Mouse (Mus musculus) splenic B cell, adult 2 months (primary cell): ENCODE results near the gene Dnah17.

Source experiments
- DNase-seq: peaks from one replicate; pipeline ENCODE4 v3.0.0-alpha.2; 2011; ENCODE audit warnings: low read depth, low spot score
- H3K27me3 ChIP-seq: 2 replicates; pipeline ENCODE4 v1.6.1; 2012; ENCODE audit warnings: mild to moderate bottlenecking, low read length, moderate library complexity, mixed read lengths; ENCODE audit not compliant: control insufficient read depth, poor library complexity, insufficient read depth, severe bottlenecking
- H3K36me3 ChIP-seq: 2 replicates; pipeline ENCODE4 v1.6.1; 2012; ENCODE audit warnings: mild to moderate bottlenecking, low read length, moderate library complexity, mixed read lengths; ENCODE audit not compliant: control insufficient read depth, poor library complexity, insufficient read depth, severe bottlenecking

The Dnah17 gene

DNA sequence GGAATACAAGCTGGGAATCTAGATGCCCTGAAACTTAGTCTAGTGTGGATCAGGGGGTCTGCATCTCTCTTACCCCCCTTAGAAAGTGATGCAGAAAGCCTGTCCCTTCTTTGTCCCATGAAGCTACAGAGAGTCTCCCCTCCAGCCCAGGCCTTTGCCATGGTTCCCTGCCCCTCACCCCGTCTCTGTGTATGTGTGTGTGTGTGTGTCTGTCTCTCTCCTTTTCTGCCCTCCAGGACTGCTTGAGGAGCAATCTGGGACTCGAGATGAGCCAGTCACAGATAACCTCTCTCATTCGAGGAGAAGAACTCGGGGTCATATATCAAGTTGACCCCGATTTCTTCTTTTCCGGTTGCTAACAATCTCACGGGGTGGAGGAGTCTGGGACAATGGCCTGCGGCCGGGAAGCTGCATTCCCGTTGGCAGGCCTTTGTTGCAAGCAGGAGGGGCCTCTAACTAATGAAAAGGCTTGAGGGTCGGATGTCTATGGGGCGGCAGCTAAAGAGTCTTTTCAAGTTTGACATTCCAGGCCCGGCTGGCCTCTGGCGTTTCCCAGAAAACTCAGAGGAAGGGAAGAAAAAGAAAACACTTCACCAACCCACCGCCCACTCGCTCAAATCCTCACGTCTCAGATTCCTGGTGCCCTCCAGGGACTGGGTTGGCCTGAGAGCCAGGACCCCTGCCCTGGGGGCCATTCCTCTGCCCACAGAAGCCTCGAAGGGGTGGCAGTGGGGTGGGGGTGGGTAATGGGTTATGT lies 155.0 kb downstream of the Dnah17 start:
- no peak for DNase-seq
- no peaks in the 10 kb centered on the region for H3K27me3 ChIP-seq

DNA sequence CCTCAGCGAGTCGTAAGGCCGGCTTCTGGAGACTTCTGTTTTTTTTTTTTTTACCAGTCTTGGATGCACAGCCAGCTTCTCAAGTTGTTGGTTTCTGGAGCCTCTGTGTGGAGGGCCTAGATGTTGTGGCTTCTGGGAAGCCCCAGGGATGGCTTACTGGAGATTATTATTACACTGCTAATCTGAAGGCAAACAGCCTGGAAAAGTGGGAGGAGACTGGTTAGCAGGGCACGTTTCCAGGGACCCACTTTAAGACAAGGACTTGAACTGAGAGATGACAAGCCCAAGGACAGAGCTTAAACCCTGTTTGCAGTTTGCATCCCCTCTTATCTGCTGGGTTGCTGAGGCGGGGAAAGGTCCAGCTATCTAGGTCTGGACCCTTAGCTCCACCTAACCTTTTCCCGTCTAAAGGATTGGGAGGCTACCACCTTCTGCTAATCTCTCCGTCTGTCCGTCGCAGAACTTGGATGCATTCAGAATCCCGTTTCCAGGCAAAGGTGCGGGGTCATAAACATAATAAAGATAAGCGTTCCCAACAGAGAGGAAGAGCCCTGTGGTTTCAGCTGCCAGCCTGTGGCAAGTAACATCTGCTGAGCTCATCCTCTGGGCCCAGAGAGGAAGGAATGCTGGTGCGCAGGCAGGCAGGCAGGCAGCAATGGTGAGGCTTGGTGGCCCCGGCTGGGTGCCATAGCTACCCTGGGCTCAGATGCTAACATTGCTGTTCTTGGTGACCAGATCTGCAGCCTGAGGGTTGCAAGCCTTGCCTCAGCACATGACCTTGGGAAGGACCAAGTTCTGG lies 155.9 kb downstream of the Dnah17 start:
- DNase-seq: no peak
- H3K36me3 ChIP-seq: no peaks in the 10 kb centered on the region
- no peaks in the 10 kb centered on the region for H3K27me3 ChIP-seq

More for the DNA sequence above, 155.0 kb downstream of the Dnah17 start:
- no peaks in the 10 kb centered on the region for H3K36me3 ChIP-seq

DNA sequence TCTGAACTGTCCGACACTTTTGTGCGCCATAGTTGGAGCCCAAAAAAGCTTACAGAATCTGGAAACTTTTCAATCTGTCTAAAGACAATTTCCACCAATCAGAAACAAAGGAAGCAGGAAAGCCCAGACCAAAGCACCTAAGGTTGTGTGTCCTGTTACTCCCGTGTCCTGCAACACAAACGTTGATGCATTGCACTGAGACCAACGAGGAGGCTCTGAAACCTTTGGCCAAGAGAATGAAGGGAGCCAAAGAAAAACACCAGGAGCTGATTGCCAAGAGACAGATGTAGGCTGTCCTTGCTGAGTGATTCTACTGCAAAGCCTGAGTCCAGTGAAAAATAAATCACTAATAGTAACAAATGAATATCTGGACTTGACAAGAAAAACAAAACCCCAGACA lies 156.9 kb downstream of the Dnah17 start:
- no peaks in the 10 kb centered on the region for H3K36me3 ChIP-seq
- no peaks in the 10 kb centered on the region for H3K27me3 ChIP-seq
- no peak for DNase-seq

DNA sequence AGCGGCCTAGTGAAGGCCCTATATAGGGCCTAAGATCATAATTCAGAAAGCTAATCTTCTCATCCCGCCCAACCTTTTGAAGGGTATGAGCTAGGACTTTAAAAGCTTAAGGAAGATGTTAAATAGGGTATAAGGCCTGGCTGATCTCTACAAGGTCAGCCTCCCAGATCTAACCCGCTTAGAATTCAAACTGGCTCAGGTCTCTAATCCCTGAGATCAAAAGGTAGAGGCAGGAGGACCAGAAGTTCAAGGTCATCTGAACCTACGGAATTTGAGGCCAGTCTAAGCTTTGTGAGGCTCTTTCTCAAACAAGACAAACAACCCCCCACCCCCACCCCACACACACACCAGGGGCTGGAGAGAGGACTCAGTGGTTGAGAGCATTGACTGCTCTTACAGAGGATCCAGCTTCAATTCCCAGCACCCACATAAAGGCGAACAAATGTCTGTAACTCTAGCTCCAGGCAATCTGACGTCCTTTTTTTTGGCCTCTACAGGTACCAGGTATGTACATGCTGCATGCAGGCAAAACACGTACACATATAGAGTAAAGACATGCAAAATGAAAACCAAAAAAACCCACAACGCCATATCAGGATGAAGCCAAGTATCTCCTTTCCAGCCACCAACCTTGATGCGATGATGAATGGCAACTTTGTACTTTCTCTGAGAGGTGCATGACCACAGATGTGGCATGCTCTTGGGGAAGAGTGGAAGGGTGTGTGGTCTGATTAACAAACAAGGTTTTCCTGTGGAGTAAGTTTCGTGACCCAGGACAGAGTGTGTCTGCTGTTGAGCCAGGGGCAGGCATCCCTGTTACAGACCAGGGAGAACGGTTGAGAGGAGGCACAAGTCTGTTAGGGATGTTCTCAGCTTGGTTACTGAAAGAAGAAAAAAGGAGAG lies 157.5 kb downstream of the Dnah17 start:
- DNase-seq: no peak
- no peaks in the 10 kb centered on the region for H3K36me3 ChIP-seq
- no peaks in the 10 kb centered on the region for H3K27me3 ChIP-seq
